Mouse (Mus musculus) bone marrow, adult 2 months (tissue): ENCODE results near the gene Ewsr1. TPM values are rescaled to one million over a fixed set of nuclear protein-coding genes. Genes with fewer than 3 reads are reported as not detected.

Source experiments
- H3K27ac ChIP-seq: fragments of 200-500 bp; 2 replicates; pipeline ENCODE4 v1.5.1; 2012; ENCODE audit warnings: low read depth, mild to moderate bottlenecking, control low read depth, inconsistent platforms, low read length; ENCODE audit not compliant: control insufficient read depth, poor library complexity, insufficient read depth
- H3K4me1 ChIP-seq: fragments of 200-500 bp; 2 replicates; pipeline ENCODE4 v1.6.1; 2011; ENCODE audit warnings: low read length; ENCODE audit not compliant: control insufficient read depth, insufficient read depth
- H3K4me3 ChIP-seq: fragments of 200-500 bp; replicated peaks from 2 replicates; pipeline ENCODE3; 2011; ENCODE audit warnings: mild to moderate bottlenecking, low read depth, low read length, control low read depth; ENCODE audit not compliant: control insufficient read depth
- CTCF ChIP-seq: fragments of 200-500 bp; IDR thresholded peaks from 2 replicates; pipeline ENCODE4 v1.5.1; 2011; ENCODE audit warnings: low read length, control low read depth; ENCODE audit not compliant: control insufficient read depth, insufficient read depth
- POLR2A ChIP-seq: fragments of 200-500 bp; IDR thresholded peaks from 2 replicates; pipeline ENCODE4 v1.6.1; 2011; ENCODE audit warnings: low read depth, mild to moderate bottlenecking, control low read depth, low read length, borderline replicate concordance; ENCODE audit not compliant: control insufficient read depth
- WGBS: fragments of 180-500 bp; shearing (Covaris S2); methylation state at CpG from one replicate; pipeline ENCODE4 v1.1.7; 2018; 5-methylcytosine and 5-hydroxymethylcytosine counted together
- polyA plus RNA-seq: library from polyadenylated mRNA; stranded (reverse); fragments of >200 nt; gene quantifications from 2 replicates; pipeline ENCODE4 v1.2.4, GENCODE M21; 2011; ENCODE audit warnings: low replicate concordance; ENCODE audit not compliant: missing spikeins, insufficient read depth, insufficient read length

The Ewsr1 gene
- polyA plus RNA-seq, 1 experiment = 464 TPM

DNA sequence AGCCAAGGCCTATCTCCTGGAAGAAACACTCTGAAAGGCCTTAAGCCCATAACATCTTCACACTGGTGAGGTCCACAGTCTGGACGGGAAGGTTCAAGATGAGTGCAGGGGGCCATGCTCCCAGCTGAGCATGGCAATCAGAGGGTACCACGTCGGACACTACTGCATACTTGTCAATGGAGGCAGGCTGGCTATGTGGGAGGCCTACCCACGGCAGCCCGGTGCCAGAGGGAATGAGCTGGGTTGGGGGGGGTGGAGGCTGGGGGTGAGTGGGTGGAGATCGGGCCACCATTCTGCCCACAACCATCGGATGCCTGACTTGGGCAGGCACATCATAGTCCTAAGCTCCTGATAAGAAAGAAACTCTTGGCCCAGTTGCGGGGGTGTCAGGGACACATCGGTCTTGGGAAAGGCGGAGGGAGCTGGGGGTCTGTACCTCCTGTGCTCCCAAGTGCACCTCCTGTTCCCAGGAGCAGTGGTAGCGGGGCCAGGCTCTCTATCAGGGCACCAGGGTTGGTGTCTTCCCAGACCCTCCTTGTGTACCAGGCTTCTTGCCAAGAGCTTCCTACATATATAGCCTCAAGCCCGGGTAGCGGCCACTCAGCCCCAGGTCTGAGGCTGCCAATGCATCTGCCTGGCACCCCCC, 36.1 kb downstream of the Ewsr1 start:
- no peak for TF ChIP-seq CTCF
- no peak for TF ChIP-seq POLR2A
- Histone ChIP-seq H3K4me3 (no peak overlapping the region), H3K4me1 (peaks cover 1% of the 10 kb centered on the region; the same call in 1 of the 2 replicates), H3K27ac (no peak overlapping the region)
- 66% methylated on average over 13 of the region's 13 CpGs for WGBS

DNA sequence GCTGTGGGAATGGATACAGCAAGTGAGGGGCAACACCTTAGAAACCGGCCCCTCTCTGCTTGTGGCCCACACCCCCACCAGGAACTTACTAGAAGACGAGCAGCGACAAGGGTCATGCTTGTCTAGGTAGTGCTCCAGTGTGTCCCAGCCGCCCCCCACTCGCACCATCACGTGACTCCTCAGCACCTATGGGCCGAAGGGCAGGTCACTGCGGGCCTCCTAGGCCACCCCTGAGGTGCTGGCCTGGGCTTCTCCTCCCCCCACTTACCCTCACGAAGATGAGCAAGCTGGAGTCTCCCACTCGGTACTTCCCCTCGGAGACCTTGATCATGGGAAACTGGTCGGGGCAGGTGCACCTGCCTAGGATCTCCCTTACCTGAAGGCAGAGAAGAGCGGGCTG, 36.7 kb downstream of the Ewsr1 start:
- Histone ChIP-seq H3K4me3 (no peak overlapping the region), H3K27ac (peak overlapping the region; percentile 15; the same call in 1 of the 2 replicates), H3K4me1 (peaks cover 1% of the 10 kb centered on the region; the same call in 1 of the 2 replicates)
- 27% methylated on average over 13 of the region's 13 CpGs for WGBS
- TF ChIP-seq POLR2A (no peak), CTCF (no peak)

DNA sequence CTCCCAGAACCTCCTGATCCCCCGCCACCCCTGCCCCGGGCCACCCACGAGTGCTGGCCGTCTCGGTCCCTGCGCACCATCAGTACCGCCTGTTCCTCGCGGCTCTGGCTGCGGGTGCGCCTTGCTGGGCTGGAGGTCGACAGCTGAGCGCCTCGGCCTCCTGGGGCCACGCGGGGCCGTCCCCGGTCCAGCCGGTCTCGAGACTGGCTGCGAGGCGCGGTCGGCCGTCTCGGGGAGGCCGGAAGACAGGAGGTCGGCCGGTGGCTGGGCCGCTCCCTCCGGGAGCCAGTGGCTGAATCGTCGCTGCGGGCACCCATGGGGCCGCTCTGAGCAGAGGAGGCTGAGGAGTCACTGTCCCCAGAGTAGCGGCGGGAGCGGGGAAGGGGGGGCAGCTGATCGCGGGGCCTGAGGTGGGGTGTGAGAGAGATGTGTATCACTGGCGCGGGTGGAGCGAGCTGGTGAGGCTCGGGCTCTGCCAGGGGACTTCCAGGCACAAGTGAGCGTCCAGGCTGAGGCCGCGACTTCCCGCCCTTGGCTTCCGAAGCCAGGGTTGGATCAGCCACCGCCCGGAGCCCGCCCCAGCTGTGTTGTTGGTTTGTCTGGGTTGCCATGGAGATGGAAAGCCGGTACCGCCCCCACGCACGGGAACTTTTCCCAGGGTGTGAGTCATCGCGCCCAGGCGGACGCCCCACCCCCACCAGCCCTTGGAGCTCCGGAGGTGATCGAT, 37.5 kb downstream of the Ewsr1 start:
- WGBS = 1% methylated on average over 62 of the region's 62 CpGs
- Histone ChIP-seq H3K4me3 (no peak overlapping the region), H3K4me1 (peaks cover 1% of the 10 kb centered on the region; the same call in 1 of the 2 replicates), H3K27ac (no peak overlapping the region; the same call in 1 of the 2 replicates)
- no peak for TF ChIP-seq POLR2A
- no peak for TF ChIP-seq CTCF

DNA sequence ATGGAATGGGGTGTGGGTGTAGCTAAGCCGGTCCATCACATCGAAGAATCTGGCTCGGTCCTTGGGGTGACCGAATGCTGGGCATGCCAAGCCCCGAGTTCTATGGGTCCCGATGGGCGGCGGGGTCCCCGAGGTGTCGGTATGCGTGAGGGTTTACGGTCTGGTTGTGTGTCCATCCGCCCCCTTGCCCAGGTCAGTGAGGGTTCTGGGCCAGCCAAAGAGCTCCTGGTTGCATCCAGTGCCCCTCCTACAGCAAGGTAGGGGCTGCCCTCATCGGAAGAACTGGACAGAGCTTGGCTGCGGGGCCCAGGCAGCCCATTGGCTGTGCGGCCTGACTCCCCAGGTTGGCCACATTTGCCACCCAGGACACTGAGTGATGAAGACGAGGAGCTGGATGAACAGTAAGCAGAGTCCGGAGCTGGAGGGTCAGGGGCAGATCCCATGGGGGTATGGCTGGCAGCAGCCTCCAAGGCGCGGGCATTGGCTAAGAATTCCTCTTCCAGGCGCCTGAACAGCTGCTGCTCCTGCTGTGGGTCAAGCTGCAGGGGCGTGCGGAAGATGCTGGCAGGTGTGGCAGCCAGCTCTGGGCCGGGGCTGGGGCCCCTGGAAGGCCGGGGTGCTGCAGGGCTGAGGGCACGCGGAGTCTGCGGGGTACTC, 38.2 kb downstream of the Ewsr1 start:
- WGBS = 62% methylated on average over 28 of the region's 28 CpGs
- Histone ChIP-seq H3K4me1 (peaks cover 1% of the 10 kb centered on the region; the same call in 1 of the 2 replicates), H3K27ac (no peak overlapping the region), H3K4me3 (no peak overlapping the region)
- TF ChIP-seq POLR2A (no peak), CTCF (no peak)

DNA sequence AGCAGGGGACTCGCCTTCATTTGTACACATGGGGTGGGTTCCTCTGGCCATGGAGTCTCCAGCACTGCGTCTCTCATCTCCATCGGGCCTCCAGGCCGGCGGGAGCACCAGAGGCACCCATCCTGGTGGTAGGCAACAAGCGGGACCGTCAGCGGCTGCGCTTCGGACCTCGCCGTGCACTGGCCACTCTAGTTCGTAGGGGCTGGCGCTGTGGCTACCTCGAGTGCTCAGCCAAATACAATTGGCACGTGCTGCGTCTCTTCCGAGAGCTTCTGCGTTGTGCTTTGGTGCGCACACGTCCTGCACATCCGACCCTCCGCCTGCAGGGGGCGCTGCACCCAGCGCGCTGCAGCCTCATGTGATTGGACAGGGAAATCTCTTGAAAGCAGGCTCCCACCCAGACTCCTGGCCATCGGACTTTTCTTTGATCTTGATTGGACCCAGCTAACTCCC, 39.3 kb downstream of the Ewsr1 start:
- Histone ChIP-seq H3K4me3 (no peak overlapping the region), H3K4me1 (no peaks in the 10 kb centered on the region; the same call in 1 of the 2 replicates), H3K27ac (no peak overlapping the region)
- TF ChIP-seq CTCF (peak; percentile 81), POLR2A (peak; percentile 19; the same call in 1 of the 2 replicates)
- 15% methylated on average over 27 of the region's 27 CpGs for WGBS

DNA sequence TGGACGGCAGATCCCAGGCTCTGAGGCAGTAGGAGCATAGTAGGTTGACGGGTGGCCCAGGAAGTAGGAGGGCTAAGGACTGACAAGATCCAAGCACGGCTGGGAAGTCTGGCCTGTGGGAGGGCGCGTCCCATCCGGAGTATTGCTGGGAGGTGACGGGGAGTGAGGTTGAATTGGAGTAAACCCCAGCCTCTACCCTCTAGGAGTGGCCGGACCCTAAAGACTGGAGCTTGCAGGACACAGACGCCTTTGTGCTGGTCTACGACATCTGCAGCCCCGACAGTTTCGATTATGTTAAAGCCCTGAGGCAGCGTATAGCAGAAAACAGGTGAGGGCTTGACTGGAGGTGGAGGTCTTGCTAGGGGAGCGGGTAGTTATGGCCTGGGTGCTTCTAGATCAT, 39.8 kb downstream of the Ewsr1 start:
- no peak for TF ChIP-seq POLR2A
- no peak overlapping the region for H3K27ac ChIP-seq
- 37% methylated on average over 14 of the region's 14 CpGs for WGBS
- no peaks in the 10 kb centered on the region; the same call in 1 of the 2 replicates for H3K4me1 ChIP-seq
- H3K4me3 ChIP-seq = no peak overlapping the region

DNA sequence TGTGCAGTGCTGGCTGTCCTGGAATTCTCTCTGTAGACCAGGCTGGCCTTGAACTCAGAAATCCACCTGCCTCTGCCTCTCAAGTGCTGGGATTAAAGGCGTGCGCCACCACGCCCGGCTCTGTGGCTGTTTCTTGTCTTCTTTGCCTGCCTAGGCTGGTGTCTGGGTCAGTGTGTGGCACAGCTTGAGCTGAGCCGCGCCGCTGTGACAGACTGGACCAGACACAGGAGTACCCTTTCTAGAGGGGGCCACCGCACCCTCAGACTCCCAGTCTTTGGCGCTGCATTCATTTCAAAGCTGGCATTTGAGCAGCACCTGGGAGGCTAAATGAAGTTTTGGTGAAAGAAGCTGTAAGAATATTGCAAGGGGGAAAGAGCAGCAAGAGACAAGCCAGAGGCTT, 40.3 kb downstream of the Ewsr1 start:
- no peaks in the 10 kb centered on the region; the same call in 1 of the 2 replicates for H3K4me1 ChIP-seq
- H3K4me3 ChIP-seq = no peak overlapping the region
- no peak overlapping the region for H3K27ac ChIP-seq
- TF ChIP-seq POLR2A = no peak
- no peak for TF ChIP-seq CTCF
- 29% methylated on average over 9 of the region's 9 CpGs for WGBS

DNA sequence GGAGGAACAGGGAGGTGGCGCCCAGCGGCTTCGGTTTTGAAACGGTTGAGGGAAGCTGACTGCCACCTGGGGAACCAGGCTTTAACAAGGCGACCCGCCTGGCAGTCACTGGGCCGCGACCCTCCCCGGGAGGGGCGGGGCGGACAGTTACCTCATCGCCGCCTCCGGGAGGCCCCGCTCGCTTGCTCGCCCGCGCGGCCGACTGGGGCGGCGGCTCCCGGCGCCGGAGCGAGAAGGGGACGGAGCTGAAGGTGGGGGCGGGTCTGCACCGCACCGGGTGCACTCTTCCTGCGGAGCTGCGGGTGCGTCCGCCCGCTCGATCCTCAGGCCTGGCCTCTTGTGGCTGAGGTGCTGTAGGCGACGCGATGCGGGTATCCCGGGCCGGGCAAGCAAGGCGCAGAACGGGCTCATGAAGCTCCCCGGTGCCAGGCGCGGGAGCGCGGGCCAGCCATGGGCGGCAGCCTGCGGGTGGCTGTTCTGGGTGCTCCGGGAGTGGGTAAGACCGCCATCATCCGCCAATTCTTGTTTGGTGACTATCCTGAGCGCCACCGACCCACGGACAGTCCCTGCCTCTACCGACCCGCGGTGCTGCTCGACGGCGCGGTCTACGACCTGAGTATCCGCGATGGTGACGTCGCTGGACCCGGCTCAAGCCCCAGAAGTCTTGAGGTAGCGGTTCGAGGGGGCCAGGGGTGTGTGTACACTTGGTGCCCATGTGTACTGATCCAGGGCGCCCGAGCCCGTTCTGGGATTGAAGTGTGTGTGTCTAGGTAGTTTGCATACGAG, 41.0 kb downstream of the Ewsr1 start, which contains the start of gene Rasl10a:
Gene Rasl10a (plus strand): TSS at position 273 of the 786 bp plus-strand sequence.
- TF ChIP-seq CTCF = no peak
- no peak for TF ChIP-seq POLR2A
- no peaks in the 10 kb centered on the region; the same call in 1 of the 2 replicates for H3K4me1 ChIP-seq
- H3K27ac ChIP-seq = peak within 1 kb of the TSS; percentile 30; the same call in 1 of the 2 replicates
- H3K4me3 ChIP-seq = peak within 1 kb of the TSS; percentile 43
- WGBS = 2% methylated on average over 76 of the region's 77 CpGs
